Mouse (Mus musculus) limb, embryonic 15.5 days (tissue): ENCODE measurements at regions not wholly inside any gene's neighbourhood (a gene's known extent, or its start where the extent isn't known, plus 50 kb on each side); places are given as distances from the start of the nearest gene placed in this dataset.
A peak's percentile ranks its signal among the peaks of the same experiment; 100 is the strongest.

ENCODE experiments used
- ATAC-seq: fragments of 200-750 bp; cut with Nextera tagmentation; 2 replicates; pipeline ENCODE4 v1.8.0; 2017; ENCODE audit warnings: low read depth, moderate TSS enrichment; ENCODE audit not compliant: insufficient number of reproducible peaks, low FRiP score, low TSS enrichment
- H3K27ac ChIP-seq: fragments of 300-500 bp; sonication (generic); 2 replicates; pipeline ENCODE4 v1.5.1; 2015; ENCODE audit warnings: moderate library complexity, mild to moderate bottlenecking, inconsistent platforms
- H3K27me3 ChIP-seq: fragments of 300-500 bp; sonication (generic); 2 replicates; pipeline ENCODE4 v1.6.1; 2015; ENCODE audit warnings: inconsistent platforms
- H3K36me3 ChIP-seq: fragments of 300-500 bp; sonication (generic); 2 replicates; pipeline ENCODE4 v1.6.1; 2015; ENCODE audit warnings: inconsistent platforms
- H3K4me1 ChIP-seq: fragments of 300-500 bp; sonication (generic); 2 replicates; pipeline ENCODE4 v1.6.1; 2015; ENCODE audit warnings: inconsistent platforms
- H3K4me2 ChIP-seq: fragments of 300-500 bp; sonication (generic); 2 replicates; pipeline ENCODE4 v1.6.1; 2015; ENCODE audit warnings: mild to moderate bottlenecking, inconsistent platforms
- H3K4me3 ChIP-seq: fragments of 300-500 bp; sonication (generic); 2 replicates; pipeline ENCODE4 v1.5.1; 2015; ENCODE audit warnings: mild to moderate bottlenecking, inconsistent platforms
- H3K9ac ChIP-seq: fragments of 300-500 bp; sonication (generic); 2 replicates; pipeline ENCODE4 v1.6.1; 2015; ENCODE audit warnings: inconsistent platforms
- H3K9me3 ChIP-seq: fragments of 300-500 bp; sonication (generic); 2 replicates; pipeline ENCODE4 v1.6.1; 2016; ENCODE audit warnings: inconsistent platforms
- WGBS: fragments of 180-500 bp; shearing (Covaris S2); methylation state at CpG from one replicate; pipeline ENCODE4 v1.1.7; 2015; 5-methylcytosine and 5-hydroxymethylcytosine counted together

GRCm38 (mm10) chr12:107596236-107596635 lies 107.8 kb downstream of the 3110018I06Rik start:
- no peak overlapping the region for H3K4me2 ChIP-seq
- no peaks in the 10 kb centered on the region for H3K4me1 ChIP-seq
- H3K27me3 ChIP-seq, result no peaks in the 10 kb centered on the region
- H3K9ac ChIP-seq, result no peak overlapping the region
- H3K27ac ChIP-seq, result no peak overlapping the region
- no peaks in the 10 kb centered on the region for H3K36me3 ChIP-seq
- no peaks in the 10 kb centered on the region for H3K9me3 ChIP-seq
- ATAC-seq, result no peak
- H3K4me3 ChIP-seq, result no peak overlapping the region

DNA sequence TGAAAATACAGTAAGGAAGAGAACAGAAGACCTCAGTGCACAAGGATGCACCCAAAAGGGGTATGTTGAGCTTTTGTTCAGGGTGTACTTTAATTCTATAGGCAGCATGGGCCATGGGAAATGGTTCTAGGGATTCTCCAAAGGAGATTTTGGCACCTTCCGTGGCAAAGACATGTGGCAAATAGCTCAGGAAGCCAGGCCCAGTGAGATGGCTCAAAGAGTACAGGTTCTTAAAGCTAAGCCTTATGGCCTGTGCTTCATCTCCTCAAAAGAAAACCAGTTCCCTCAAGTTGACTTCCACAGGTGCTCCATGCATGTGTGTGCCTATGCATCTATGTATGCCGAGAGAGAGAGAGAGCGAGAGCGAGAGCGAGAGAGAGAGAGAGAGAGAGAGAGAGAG lies 112.1 kb downstream of the 3110018I06Rik start:
- ATAC-seq, result no peak
- H3K36me3 ChIP-seq, result no peaks in the 10 kb centered on the region
- no peak overlapping the region for H3K27ac ChIP-seq
- 95% methylated on average over 5 of the region's 5 CpGs for WGBS
- H3K9ac ChIP-seq, result no peak overlapping the region
- no peak overlapping the region for H3K4me3 ChIP-seq
- H3K4me2 ChIP-seq, result no peak overlapping the region
- no peaks in the 10 kb centered on the region for H3K27me3 ChIP-seq
- H3K9me3 ChIP-seq, result no peaks in the 10 kb centered on the region
- no peaks in the 10 kb centered on the region for H3K4me1 ChIP-seq

GRCm38 (mm10) chr12:107608966-107609365 lies 120.5 kb downstream of the 3110018I06Rik start:
- H3K27me3 ChIP-seq, result no peaks in the 10 kb centered on the region
- H3K27ac ChIP-seq, result no peak overlapping the region
- no peak overlapping the region for H3K9ac ChIP-seq
- H3K4me1 ChIP-seq, result no peaks in the 10 kb centered on the region
- WGBS, result 72% methylated on average over 6 of the region's 6 CpGs
- no peaks in the 10 kb centered on the region for H3K9me3 ChIP-seq
- H3K4me3 ChIP-seq, result no peak overlapping the region
- no peaks in the 10 kb centered on the region for H3K36me3 ChIP-seq
- H3K4me2 ChIP-seq, result no peak overlapping the region
- no peak for ATAC-seq

- H3K27ac ChIP-seq, result no peak overlapping the region
- H3K4me2 ChIP-seq, result no peak overlapping the region
- WGBS, result 72% methylated on average over 4 of the region's 4 CpGs
- no peak overlapping the region for H3K9ac ChIP-seq
- ATAC-seq, result no peak
- H3K36me3 ChIP-seq, result no peaks in the 10 kb centered on the region
- no peaks in the 10 kb centered on the region for H3K9me3 ChIP-seq
- no peak overlapping the region for H3K4me3 ChIP-seq
- H3K4me1 ChIP-seq, result no peaks in the 10 kb centered on the region
- H3K27me3 ChIP-seq, result no peaks in the 10 kb centered on the region
Measured at GRCm38 (mm10) chr12:107609986-107610385, 121.6 kb downstream of the 3110018I06Rik start.

GRCm38 (mm10) chr12:107617212-107617994 lies 129.0 kb downstream of the 3110018I06Rik start:
- Histone ChIP-seq H3K9ac (no peak overlapping the region), H3K4me2 (no peak overlapping the region), H3K27ac (no peak overlapping the region), H3K36me3 (no peaks in the 10 kb centered on the region), H3K27me3 (0 out of 2 replicates have a peak, but pooled peaks cover 3% of the 10 kb centered on the region), H3K9me3 (no peaks in the 10 kb centered on the region), H3K4me3 (no peak overlapping the region), H3K4me1 (no peaks in the 10 kb centered on the region)
- 71% methylated on average over 16 of the region's 16 CpGs for WGBS
- ATAC-seq, result no peak

DNA sequence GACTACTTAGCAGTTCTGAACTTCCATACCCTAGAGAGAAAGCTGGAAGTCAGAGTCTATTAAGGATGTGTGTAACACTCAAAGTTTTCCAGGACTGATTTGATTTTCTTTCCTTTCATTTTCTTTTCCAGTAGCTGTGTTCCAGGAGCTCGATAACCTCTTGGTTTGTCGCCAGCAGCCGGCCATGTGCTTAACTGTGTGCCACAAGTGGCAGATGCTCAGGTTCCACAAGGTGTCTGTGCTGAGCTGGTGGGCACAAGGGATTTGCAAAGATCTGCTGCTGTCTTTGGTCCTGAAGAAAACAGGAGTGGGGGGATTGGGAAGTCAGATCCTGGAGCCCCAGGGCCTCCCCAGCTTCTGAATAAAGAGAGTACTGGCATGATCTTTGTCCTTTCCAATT lies 136.0 kb downstream of the 3110018I06Rik start:
- Histone ChIP-seq H3K36me3 (no peaks in the 10 kb centered on the region), H3K9me3 (no peaks in the 10 kb centered on the region), H3K9ac (no peak overlapping the region), H3K27ac (no peak overlapping the region), H3K4me1 (no peaks in the 10 kb centered on the region), H3K4me3 (no peak overlapping the region), H3K27me3 (no peaks in the 10 kb centered on the region), H3K4me2 (no peak overlapping the region)
- 45% methylated on average over 3 of the region's 3 CpGs for WGBS
- no peak for ATAC-seq

- Histone ChIP-seq H3K36me3 (no peaks in the 10 kb centered on the region), H3K4me3 (no peak overlapping the region), H3K27me3 (no peaks in the 10 kb centered on the region), H3K9ac (no peak overlapping the region), H3K4me1 (0 out of 2 replicates have a peak, but pooled peaks cover 2% of the 10 kb centered on the region), H3K27ac (no peak overlapping the region), H3K9me3 (no peaks in the 10 kb centered on the region), H3K4me2 (no peak overlapping the region)
- 36% methylated on average over 9 of the region's 9 CpGs for WGBS
- ATAC-seq, result no peak
Measured at GRCm38 (mm10) chr12:107648008-107648407, 159.6 kb downstream of the 3110018I06Rik start.

DNA sequence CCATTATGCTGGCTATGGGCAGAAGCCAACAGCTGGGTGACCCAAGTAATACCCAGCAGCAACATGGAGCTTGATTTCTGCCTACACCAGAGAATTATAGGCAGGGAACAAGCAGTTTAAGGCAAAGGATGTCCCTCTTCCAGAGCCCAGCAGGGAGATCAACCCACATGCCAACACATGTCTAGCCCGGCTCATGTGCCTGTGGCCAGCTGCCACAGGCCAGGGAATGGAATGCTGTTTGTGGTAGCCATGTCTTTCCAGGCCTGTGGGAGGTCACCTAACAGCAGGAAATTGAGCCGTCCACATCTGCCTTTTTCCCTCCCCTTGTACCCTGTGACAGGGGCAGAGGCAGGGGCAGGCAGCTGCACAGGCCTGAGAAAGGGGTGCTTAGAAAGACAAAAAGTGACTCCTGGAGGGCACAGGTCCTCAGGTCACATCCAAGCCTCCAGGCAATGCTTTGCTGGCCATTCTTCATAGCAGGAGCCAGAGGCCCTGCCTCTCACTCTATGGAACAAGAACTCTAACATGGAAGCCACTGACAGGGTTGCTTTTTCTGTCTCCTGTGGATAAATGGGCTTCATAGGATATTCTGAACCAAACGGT lies 163.8 kb downstream of the 3110018I06Rik start:
- H3K4me1 ChIP-seq, result peaks cover 18% of the 10 kb centered on the region
- H3K4me3 ChIP-seq, result no peak overlapping the region
- H3K9me3 ChIP-seq, result no peaks in the 10 kb centered on the region
- no peak for ATAC-seq
- H3K27ac ChIP-seq, result no peak overlapping the region
- WGBS, result 37% methylated on average over 3 of the region's 3 CpGs
- H3K9ac ChIP-seq, result no peak overlapping the region
- H3K27me3 ChIP-seq, result no peaks in the 10 kb centered on the region
- no peaks in the 10 kb centered on the region for H3K36me3 ChIP-seq
- no peak overlapping the region for H3K4me2 ChIP-seq

DNA sequence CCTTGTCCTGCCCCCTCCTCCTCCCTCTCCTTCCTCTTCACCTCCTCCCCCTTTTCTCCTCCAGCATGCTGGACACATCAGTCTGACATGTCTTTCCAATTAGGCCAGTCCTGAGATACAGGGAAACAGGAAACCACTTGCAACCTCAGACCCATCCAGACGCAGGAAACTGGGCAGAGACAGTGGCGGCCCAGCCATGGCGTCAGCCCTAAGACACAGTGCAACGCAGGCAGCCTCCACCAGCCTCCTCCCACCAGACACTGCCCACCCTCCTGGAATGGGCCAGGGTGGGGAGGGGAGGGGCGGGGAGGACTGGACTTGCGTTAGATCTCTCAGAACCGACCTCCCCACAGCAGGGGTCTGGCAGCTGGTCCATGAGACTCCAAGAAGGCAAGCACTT lies 164.7 kb downstream of the 3110018I06Rik start:
- Histone ChIP-seq H3K4me3 (no peak overlapping the region), H3K27ac (no peak overlapping the region), H3K9ac (no peak overlapping the region), H3K27me3 (no peaks in the 10 kb centered on the region), H3K4me1 (peaks cover 23% of the 10 kb centered on the region), H3K9me3 (no peaks in the 10 kb centered on the region), H3K36me3 (no peaks in the 10 kb centered on the region), H3K4me2 (no peak overlapping the region)
- 0 out of 2 replicates have a peak, but pooled peaks have one; percentile 37 for ATAC-seq
- WGBS, result 21% methylated on average over 7 of the region's 7 CpGs

DNA sequence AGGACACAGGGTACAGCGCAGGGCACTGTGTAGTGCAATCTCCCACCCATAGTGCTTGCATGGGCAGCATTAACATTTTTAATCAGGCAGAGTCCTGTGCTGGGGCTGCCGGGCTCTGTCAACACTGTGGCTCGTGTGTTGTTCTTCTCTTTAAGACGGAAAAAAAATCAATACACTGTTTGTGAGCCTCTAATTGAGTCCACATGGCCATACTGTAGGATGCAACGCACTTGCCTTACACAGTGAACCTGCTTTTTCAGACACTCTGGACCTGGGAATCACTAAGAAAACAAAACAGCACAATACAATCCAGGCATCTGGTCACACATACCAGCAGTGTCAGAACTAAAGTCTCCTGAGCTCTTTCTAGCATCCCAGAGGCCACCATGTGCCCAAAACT lies 168.4 kb downstream of the 3110018I06Rik start:
- H3K4me1 ChIP-seq, result peaks cover 27% of the 10 kb centered on the region
- WGBS, result 31% methylated on average over 5 of the region's 5 CpGs
- no peaks in the 10 kb centered on the region for H3K27me3 ChIP-seq
- no peak overlapping the region for H3K4me2 ChIP-seq
- no peak overlapping the region for H3K4me3 ChIP-seq
- no peaks in the 10 kb centered on the region for H3K36me3 ChIP-seq
- no peak overlapping the region for H3K27ac ChIP-seq
- H3K9me3 ChIP-seq, result no peaks in the 10 kb centered on the region
- no peak overlapping the region for H3K9ac ChIP-seq
- no peak for ATAC-seq

- ATAC-seq, result no peak
- no peak overlapping the region for H3K27ac ChIP-seq
- no peak overlapping the region for H3K4me2 ChIP-seq
- WGBS, result 73% methylated on average over 12 of the region's 12 CpGs
- H3K9ac ChIP-seq, result no peak overlapping the region
- no peaks in the 10 kb centered on the region for H3K36me3 ChIP-seq
- H3K4me3 ChIP-seq, result no peak overlapping the region
- no peaks in the 10 kb centered on the region for H3K27me3 ChIP-seq
- no peaks in the 10 kb centered on the region for H3K9me3 ChIP-seq
- H3K4me1 ChIP-seq, result peaks cover 25% of the 10 kb centered on the region
Measured at GRCm38 (mm10) chr12:107658241-107658640, 169.8 kb downstream of the 3110018I06Rik start.

- ATAC-seq, result no peak
- no peaks in the 10 kb centered on the region for H3K27me3 ChIP-seq
- no peaks in the 10 kb centered on the region for H3K9me3 ChIP-seq
- no peak overlapping the region for H3K9ac ChIP-seq
- WGBS, result 71% methylated on average over 9 of the region's 9 CpGs
- no peak overlapping the region for H3K4me2 ChIP-seq
- H3K36me3 ChIP-seq, result no peaks in the 10 kb centered on the region
- no peak overlapping the region for H3K4me3 ChIP-seq
- no peak overlapping the region for H3K27ac ChIP-seq
- H3K4me1 ChIP-seq, result peaks cover 19% of the 10 kb centered on the region
Measured at GRCm38 (mm10) chr12:107658821-107659220, 170.4 kb downstream of the 3110018I06Rik start.
